Mouse (Mus musculus) spleen, adult 2 months (tissue): ENCODE measurements around the gene Usp35.

ENCODE experiments used
- CTCF ChIP-seq: fragments of 200-500 bp; IDR thresholded peaks from 2 replicates; pipeline ENCODE4 v1.5.1; 2011; ENCODE audit warnings: mild to moderate bottlenecking, inconsistent platforms; ENCODE audit not compliant: insufficient read depth, insufficient read length, insufficient replicate concordance; ENCODE audit errors: extremely low read depth
- POLR2A ChIP-seq: fragments of 200-500 bp; IDR thresholded peaks from 2 replicates; pipeline ENCODE4 v1.6.1; 2011; ENCODE audit warnings: low read depth, low read length, inconsistent platforms

GRCm38 (mm10) chr7:97356253-97356652 is 24.4 kb upstream of the Usp35 start:
- TF ChIP-seq POLR2A (no peak), CTCF (no peak)
